Mouse (Mus musculus): Measurements from ENCODE around the gene Setd3. TPM values are rescaled to one million over a fixed set of nuclear protein-coding genes. Genes with fewer than 3 reads are reported as not detected.
A peak's percentile ranks its signal among the peaks of the same experiment; 100 is the strongest.

Setd3 gene
- polyA plus RNA-seq, 1 experiment = 9.7 TPM

- TF ChIP-seq GATA1 (IDR thresholded peaks at IDR 0.05; ENCODE audit: borderline replicate concordance, low read length) (no peak), FLI1 (IDR thresholded peaks at IDR 0.05; ENCODE audit: low read length) (no peak)
- no peaks in the 10 kb centered on the region for H3K27me3 ChIP-seq (replicated peaks)
- H3K4me3 ChIP-seq (replicated peaks) = no peak overlapping the region
- H3K4me1 ChIP-seq = peaks cover 35% of the 10 kb centered on the region
- no peaks in the 10 kb centered on the region for H3K9me3 ChIP-seq
- peaks cover 95% of the 10 kb centered on the region for H3K36me3 ChIP-seq (replicated peaks; ENCODE audit: low read length)
These were observed 19.3 kb downstream of the Setd3 start for GRCm38 (mm10) chr12:108159863-108160262.

GRCm38 (mm10) chr12:108152743-108153142 lies 26.4 kb downstream of the Setd3 start:
- H3K4me1 ChIP-seq = no peaks in the 10 kb centered on the region
- H3K4me3 ChIP-seq (replicated peaks) = no peak overlapping the region
- H3K27me3 ChIP-seq (replicated peaks) = no peaks in the 10 kb centered on the region
- H3K36me3 ChIP-seq (replicated peaks; ENCODE audit: low read length) = peaks cover 99% of the 10 kb centered on the region
- TF ChIP-seq FLI1 (IDR thresholded peaks at IDR 0.05; ENCODE audit: low read length) = no peak
- TF ChIP-seq GATA1 (IDR thresholded peaks at IDR 0.05; ENCODE audit: borderline replicate concordance, low read length) = no peak
- no peaks in the 10 kb centered on the region for H3K9me3 ChIP-seq

- Histone ChIP-seq H3K4me3 (replicated peaks) (no peak overlapping the region), H3K9me3 (no peaks in the 10 kb centered on the region), H3K36me3 (replicated peaks; ENCODE audit: low read length) (peaks cover 99% of the 10 kb centered on the region), H3K4me1 (no peaks in the 10 kb centered on the region), H3K27me3 (replicated peaks) (no peaks in the 10 kb centered on the region)
- TF ChIP-seq FLI1 (IDR thresholded peaks at IDR 0.05; ENCODE audit: low read length) = no peak
- no peak for TF ChIP-seq GATA1 (IDR thresholded peaks at IDR 0.05; ENCODE audit: borderline replicate concordance, low read length)
These were observed 29.4 kb downstream of the Setd3 start for GRCm38 (mm10) chr12:108149764-108150163.

GRCm38 (mm10) chr12:108145198-108145597 lies 33.9 kb downstream of the Setd3 start:
- H3K27me3 ChIP-seq (replicated peaks) = no peaks in the 10 kb centered on the region
- TF ChIP-seq FLI1 (IDR thresholded peaks at IDR 0.05; ENCODE audit: low read length) = no peak
- TF ChIP-seq GATA1 (IDR thresholded peaks at IDR 0.05; ENCODE audit: borderline replicate concordance, low read length) = no peak
- H3K4me1 ChIP-seq = peaks cover 22% of the 10 kb centered on the region
- H3K4me3 ChIP-seq (replicated peaks) = no peak overlapping the region
- H3K9me3 ChIP-seq = no peaks in the 10 kb centered on the region
- peaks cover 90% of the 10 kb centered on the region for H3K36me3 ChIP-seq (replicated peaks; ENCODE audit: low read length)

- Histone ChIP-seq H3K4me1 (peaks cover 25% of the 10 kb centered on the region), H3K36me3 (replicated peaks; ENCODE audit: low read length) (peaks cover 87% of the 10 kb centered on the region)
These were observed 35.3 kb downstream of the Setd3 start for GRCm38 (mm10) chr12:108143624-108144498.

GRCm38 (mm10) chr12:108135610-108136208 lies 43.4 kb downstream of the Setd3 start:
- H3K4me3 ChIP-seq (replicated peaks) = no peak overlapping the region
- H3K27me3 ChIP-seq (replicated peaks) = no peaks in the 10 kb centered on the region
- H3K4me1 ChIP-seq = peaks cover 41% of the 10 kb centered on the region
- peaks cover 94% of the 10 kb centered on the region for H3K36me3 ChIP-seq (replicated peaks; ENCODE audit: low read length)
- no peak for TF ChIP-seq FLI1 (IDR thresholded peaks at IDR 0.05; ENCODE audit: low read length)
- TF ChIP-seq GATA1 (IDR thresholded peaks at IDR 0.05; ENCODE audit: borderline replicate concordance, low read length) = no peak
- peaks cover 2% of the 10 kb centered on the region; the same call in 1 of the 2 replicates for H3K9me3 ChIP-seq

More at GRCm38 (mm10) chr12:108143624-108144498, 35.3 kb downstream of the Setd3 start:
- Histone ChIP-seq H3K27me3 (replicated peaks) (no peaks in the 10 kb centered on the region), H3K4me3 (replicated peaks) (peak overlapping the region; percentile 57), H3K9me3 (no peaks in the 10 kb centered on the region)
- TF ChIP-seq FLI1 (IDR thresholded peaks at IDR 0.05; ENCODE audit: low read length) (no peak), GATA1 (IDR thresholded peaks at IDR 0.05; ENCODE audit: borderline replicate concordance, low read length) (no peak)

GRCm38 (mm10) chr12:108133181-108133580 lies 45.9 kb downstream of the Setd3 start:
- Histone ChIP-seq H3K9me3 (peaks cover 9% of the 10 kb centered on the region; the same call in 1 of the 2 replicates), H3K4me1 (peaks cover 33% of the 10 kb centered on the region), H3K36me3 (replicated peaks; ENCODE audit: low read length) (peaks cover 98% of the 10 kb centered on the region), H3K27me3 (replicated peaks) (no peaks in the 10 kb centered on the region), H3K4me3 (replicated peaks) (no peak overlapping the region)
- TF ChIP-seq FLI1 (IDR thresholded peaks at IDR 0.05; ENCODE audit: low read length) (no peak), GATA1 (IDR thresholded peaks at IDR 0.05; ENCODE audit: borderline replicate concordance, low read length) (no peak)

- TF ChIP-seq GATA1 (IDR thresholded peaks at IDR 0.05; ENCODE audit: borderline replicate concordance, low read length) (no peak), FLI1 (IDR thresholded peaks at IDR 0.05; ENCODE audit: low read length) (no peak)
- Histone ChIP-seq H3K27me3 (replicated peaks) (no peaks in the 10 kb centered on the region), H3K36me3 (replicated peaks; ENCODE audit: low read length) (peaks cover 98% of the 10 kb centered on the region), H3K4me1 (peaks cover 33% of the 10 kb centered on the region), H3K9me3 (peaks cover 9% of the 10 kb centered on the region; the same call in 1 of the 2 replicates), H3K4me3 (replicated peaks) (no peak overlapping the region)
These were observed 46.6 kb downstream of the Setd3 start for GRCm38 (mm10) chr12:108132450-108133070.

GRCm38 (mm10) chr12:108121288-108121687 lies 57.8 kb downstream of the Setd3 start:
- Histone ChIP-seq H3K36me3 (replicated peaks; ENCODE audit: low read length) (peaks cover 57% of the 10 kb centered on the region), H3K9me3 (no peaks in the 10 kb centered on the region), H3K27me3 (replicated peaks) (no peaks in the 10 kb centered on the region), H3K4me1 (peaks cover 16% of the 10 kb centered on the region), H3K4me3 (replicated peaks) (no peak overlapping the region)
- TF ChIP-seq GATA1 (IDR thresholded peaks at IDR 0.05; ENCODE audit: borderline replicate concordance, low read length) (no peak), FLI1 (IDR thresholded peaks at IDR 0.05; ENCODE audit: low read length) (no peak)

Data from megakaryocyte, embryonic 14.5 days (primary cell).